ENCODE assay signal across 20 mouse cellular contexts in genomic region chr4:44543880-44544279, GRCm38 (mm10).
DNase-seq lines count a peak whose midpoint lies in the region; ATAC-seq and TF ChIP-seq lines count a peak whose summit lies in the region.
"Had no signal": no experiment of that assay in that cellular context is flagged by ENCODE, and none has a peak within 500 bp of the region (broad histone marks: within the 10 kb centered on the region; RNA-seq: fewer than 3 reads in every experiment).

No protein-coding gene starts in this region.

- ATAC-seq in liver, embryonic 13.5 days (ENCODE audit: low read depth), result peak; percentile 72
- ATAC-seq: forebrain, embryonic 14.5 days; intestine, embryonic 16.5 days had no signal

- TF ChIP-seq POLR2A in ES-Bruce4 (IDR thresholded peaks at IDR 0.05; ENCODE audit: insufficient read depth, low read length), result no peak

- peak; percentile 92 for TF ChIP-seq EP300 in ES-Bruce4 (IDR thresholded peaks at IDR 0.05; ENCODE audit: insufficient read depth, low read depth, low read length)

- H3K4me1 ChIP-seq in E14TG2a.4 (replicated peaks; ENCODE audit: low read depth, low read length) (peaks cover 87% of the 10 kb centered on the region), ES-Bruce4 (ENCODE audit: control insufficient read depth, insufficient read depth, low read length) (peaks cover 9% of the 10 kb centered on the region)
- H3K4me1 ChIP-seq in liver, embryonic 13.5 days (replicated peaks), result peaks cover 16% of the 10 kb centered on the region
- H3K4me1 ChIP-seq: heart, embryonic 12.5 days had no signal

- TF ChIP-seq CTCF in E14TG2a.4 (conservative IDR thresholded peaks at IDR 0.05; ENCODE audit: low read length) (no peak), ES-Bruce4 (IDR thresholded peaks at IDR 0.05; ENCODE audit: low read depth, low read length) (no peak)

- peak overlapping the region; percentile 34 for H3K4me2 ChIP-seq in liver, embryonic 13.5 days
- H3K4me2 ChIP-seq: heart, embryonic 12.5 days; hindbrain, embryonic 15.5 days had no signal

- peak; percentile 86 for DNase-seq in ZHBTc4 (ENCODE audit: low read depth, low spot score)
- no peak for DNase-seq in liver, embryonic 13.5 days
- no peak for DNase-seq in kidney, postnatal 25 days
- DNase-seq in gastrocnemius, adult 8-10 months (ENCODE audit: low spot score in 2 of 2), result no peak
- DNase-seq in ovary, postnatal 36 days (ENCODE audit: low spot score), result no peak
- DNase-seq: adrenal gland, postnatal 10 days; cerebellum, adult 11-12 months; cerebellum, adult 9-11 months; cerebellum, postnatal 36 days; gastrocnemius, adult 2 months; gastrocnemius, postnatal 36 days; heart, adult 11 months; heart, postnatal 36 days had no signal

- WGBS in liver, embryonic 13.5 days (ENCODE audit: insufficient replicate concordance), result 85% methylated on average over 2 of the region's 2 CpGs

- H3K9ac ChIP-seq in ES-Bruce4 (ENCODE audit: low read depth, poor library complexity, severe bottlenecking), result no peak overlapping the region
- H3K9ac ChIP-seq in liver, embryonic 13.5 days, result no peak overlapping the region
- H3K9ac ChIP-seq: heart, embryonic 12.5 days; hindbrain, embryonic 15.5 days had no signal

- no peaks in the 10 kb centered on the region for H3K36me3 ChIP-seq in E14TG2a.4 (ENCODE audit: insufficient read depth, low read length)
- H3K36me3 ChIP-seq in ES-Bruce4 (ENCODE audit: control insufficient read depth, insufficient read depth, low read length, poor library complexity, severe bottlenecking), result no peaks in the 10 kb centered on the region
- H3K36me3 ChIP-seq in liver, embryonic 13.5 days, result no peaks in the 10 kb centered on the region
- H3K36me3 ChIP-seq: embryonic facial prominence, embryonic 10.5 days; heart, embryonic 12.5 days; hindbrain, embryonic 15.5 days had no signal

- peak overlapping the region; percentile 89 for H3K27ac ChIP-seq in ES-Bruce4 (ENCODE audit: insufficient read depth, low read length)
- peak overlapping the region; percentile 64; the same call in 1 of the 2 replicates for H3K27ac ChIP-seq in liver, embryonic 13.5 days
- H3K27ac ChIP-seq: embryonic facial prominence, embryonic 10.5 days; gastrocnemius, adult 2 months; hindbrain, embryonic 15.5 days had no signal

- no peaks in the 10 kb centered on the region for H3K9me3 ChIP-seq in E14TG2a.4 (ENCODE audit: low read length)
- no peaks in the 10 kb centered on the region for H3K9me3 ChIP-seq in ES-Bruce4 (replicated peaks; ENCODE audit: control insufficient read depth, insufficient read depth, low read length, poor library complexity, severe bottlenecking)
- no peaks in the 10 kb centered on the region for H3K9me3 ChIP-seq in liver, embryonic 13.5 days (replicated peaks)
- H3K9me3 ChIP-seq: embryonic facial prominence, embryonic 10.5 days; heart, embryonic 12.5 days; hindbrain, embryonic 15.5 days had no signal

- H3K4me3 ChIP-seq in E14TG2a.4 (replicated peaks; ENCODE audit: low read length) (peak overlapping the region; percentile 43), ES-Bruce4 (ENCODE audit: low read depth, low read length) (no peak overlapping the region)
- no peak overlapping the region for H3K4me3 ChIP-seq in liver, embryonic 13.5 days (replicated peaks)
- H3K4me3 ChIP-seq: embryonic facial prominence, embryonic 10.5 days; gastrocnemius, adult 2 months; heart, embryonic 12.5 days; hindbrain, embryonic 15.5 days had no signal

- H3K27me3 ChIP-seq in E14TG2a.4 (ENCODE audit: insufficient read depth, low read length) (peaks cover 5% of the 10 kb centered on the region; the same call in 1 of the 2 replicates), ES-Bruce4 (ENCODE audit: control insufficient read depth, insufficient read depth, low read length, poor library complexity, severe bottlenecking) (no peaks in the 10 kb centered on the region)
- H3K27me3 ChIP-seq in liver, embryonic 13.5 days, result peaks cover 6% of the 10 kb centered on the region; the same call in 1 of the 2 replicates
- H3K27me3 ChIP-seq: hindbrain, embryonic 15.5 days had no signal
